Mouse (Mus musculus) bone marrow, adult 2 months (tissue): ENCODE data around the gene Kcnj5.

Source experiments
- CTCF ChIP-seq: fragments of 200-500 bp; IDR thresholded peaks from 2 replicates; pipeline ENCODE4 v1.5.1; 2011; ENCODE audit warnings: low read length, control low read depth; ENCODE audit not compliant: control insufficient read depth, insufficient read depth
- POLR2A ChIP-seq: fragments of 200-500 bp; IDR thresholded peaks from 2 replicates; pipeline ENCODE4 v1.6.1; 2011; ENCODE audit warnings: low read depth, mild to moderate bottlenecking, control low read depth, low read length, borderline replicate concordance; ENCODE audit not compliant: control insufficient read depth

DNA sequence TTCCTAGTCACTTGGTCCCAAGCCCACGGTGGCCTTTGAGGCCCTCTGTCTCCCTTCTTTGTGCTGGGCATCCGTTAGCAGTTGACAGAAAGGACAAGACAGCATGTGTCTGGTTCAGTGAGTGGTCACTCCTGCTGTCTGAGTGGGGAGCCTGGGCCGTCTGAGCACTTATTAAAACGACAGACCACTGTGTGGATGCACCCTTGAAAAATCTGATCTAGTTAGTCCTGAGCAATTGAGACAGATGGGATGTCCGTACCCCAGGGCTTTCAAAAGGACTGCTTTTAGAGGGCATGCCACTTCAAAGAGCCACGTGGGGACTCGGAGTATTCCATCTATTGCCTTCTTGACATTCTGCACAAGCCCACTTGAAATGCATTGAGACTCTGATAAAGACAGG lies 20.5 kb downstream of the Kcnj5 start:
- TF ChIP-seq POLR2A (no peak), CTCF (no peak)
